Mouse (Mus musculus) frontal cortex, adult 2 months (tissue): ENCODE measurements around the gene Htr6. TPM values are rescaled to one million over a fixed set of nuclear protein-coding genes. Genes with fewer than 3 reads are reported as not detected.

Experiments used
- DNase-seq, 2 experiments: peaks; one replicate each; pipeline ENCODE4 v3.0.0; 2022; ENCODE audit warnings: low spot score in 1 of 2; ENCODE audit errors: extremely low spot score in 1 of 2
- polyA plus RNA-seq: library from polyadenylated mRNA; depleted of rRNA; stranded (reverse); fragments of >200 nt; gene quantifications from 2 replicates; pipeline ENCODE4 v1.2.3, GENCODE M21; 2012; rRNA removed

Gene Htr6
- polyA plus RNA-seq, 1 experiment = 6.2 TPM

GRCm38 (mm10) chr4:139013281-139013680, 62.1 kb downstream of the Htr6 start:
- no peak for DNase-seq

GRCm38 (mm10) chr4:139011201-139011702, 64.1 kb downstream of the Htr6 start:
- DNase-seq = no peak

Other genes starting within 250 kb of the Htr6 start
- gene Pla2g5, start 212.1 kb downstream of the Htr6 start, polyA plus RNA-seq = 6.4 and 9.2 TPM in 2 replicates
- gene Gm13030, start 201.6 kb downstream of the Htr6 start, polyA plus RNA-seq = not detected in 2 replicates
- 0.19 TPM in 1 of 2 replicates, not detected in the other for gene Pla2g2e, start 197.6 kb downstream of the Htr6 start, polyA plus RNA-seq
- 11.3 and 13.3 TPM in 2 replicates for gene Otud3, start 161.6 kb downstream of the Htr6 start, polyA plus RNA-seq
- gene Rnf186, start 108.5 kb downstream of the Htr6 start, polyA plus RNA-seq = not detected in 2 replicates
- 3.3 and 3.4 TPM in 2 replicates for gene Tmco4, start 102.7 kb downstream of the Htr6 start, polyA plus RNA-seq
- 78.9 and 79.7 TPM in 2 replicates for gene Nbl1, start 17.4 kb upstream of the Htr6 start, polyA plus RNA-seq
- gene Minos1, start 55.5 kb upstream of the Htr6 start, polyA plus RNA-seq = 162 and 170 TPM in 2 replicates
- gene Capzb, start 117.3 kb upstream of the Htr6 start, polyA plus RNA-seq = 222 and 227 TPM in 2 replicates
- gene Pqlc2, start 235.1 kb upstream of the Htr6 start, polyA plus RNA-seq = 19.6 and 19.7 TPM in 2 replicates
- gene Akr7a5, start 235.2 kb upstream of the Htr6 start, polyA plus RNA-seq = 17.7 and 17.8 TPM in 2 replicates